Mouse (Mus musculus) limb, embryonic 15.5 days (tissue): Measurements from ENCODE around the gene Foxo1. TPM values are rescaled to one million over a fixed set of nuclear protein-coding genes. Genes with fewer than 3 reads are reported as not detected.

Source experiments
- ATAC-seq: fragments of 200-750 bp; cut with Nextera tagmentation; 2 replicates; pipeline ENCODE4 v1.8.0; 2017; ENCODE audit warnings: low read depth, moderate TSS enrichment; ENCODE audit not compliant: insufficient number of reproducible peaks, low FRiP score, low TSS enrichment
- H3K27ac ChIP-seq: fragments of 300-500 bp; sonication (generic); 2 replicates; pipeline ENCODE4 v1.5.1; 2015; ENCODE audit warnings: moderate library complexity, mild to moderate bottlenecking, inconsistent platforms
- H3K27me3 ChIP-seq: fragments of 300-500 bp; sonication (generic); 2 replicates; pipeline ENCODE4 v1.6.1; 2015; ENCODE audit warnings: inconsistent platforms
- H3K36me3 ChIP-seq: fragments of 300-500 bp; sonication (generic); 2 replicates; pipeline ENCODE4 v1.6.1; 2015; ENCODE audit warnings: inconsistent platforms
- H3K4me1 ChIP-seq: fragments of 300-500 bp; sonication (generic); 2 replicates; pipeline ENCODE4 v1.6.1; 2015; ENCODE audit warnings: inconsistent platforms
- H3K4me2 ChIP-seq: fragments of 300-500 bp; sonication (generic); 2 replicates; pipeline ENCODE4 v1.6.1; 2015; ENCODE audit warnings: mild to moderate bottlenecking, inconsistent platforms
- H3K4me3 ChIP-seq: fragments of 300-500 bp; sonication (generic); 2 replicates; pipeline ENCODE4 v1.5.1; 2015; ENCODE audit warnings: mild to moderate bottlenecking, inconsistent platforms
- H3K9ac ChIP-seq: fragments of 300-500 bp; sonication (generic); 2 replicates; pipeline ENCODE4 v1.6.1; 2015; ENCODE audit warnings: inconsistent platforms
- H3K9me3 ChIP-seq: fragments of 300-500 bp; sonication (generic); 2 replicates; pipeline ENCODE4 v1.6.1; 2016; ENCODE audit warnings: inconsistent platforms
- whole genome bisulfite sequencing: fragments of 180-500 bp; shearing (Covaris S2); methylation state at CpG from one replicate; pipeline ENCODE4 v1.1.7; 2015; 5-methylcytosine and 5-hydroxymethylcytosine counted together
- polyA plus RNA-seq: library from polyadenylated mRNA; unstranded; fragments of >200 nt; fragmentation: Nextera tagmentation; extraction: Ambion mirVana; gene quantifications from 2 replicates; pipeline ENCODE4 v1.2.1, GENCODE M21; 2015

Foxo1 gene
- polyA plus RNA-seq, 1 experiment from 2014 or later, result 5.5 TPM

- Histone ChIP-seq H3K27ac (no peak overlapping the region), H3K9ac (no peak overlapping the region), H3K4me3 (no peak overlapping the region), H3K36me3 (peaks cover 10% of the 10 kb centered on the region; the same call in 1 of the 2 replicates), H3K27me3 (no peaks in the 10 kb centered on the region), H3K9me3 (no peaks in the 10 kb centered on the region), H3K4me2 (no peak overlapping the region), H3K4me1 (peaks cover 4% of the 10 kb centered on the region)
- no peak for ATAC-seq
- WGBS, result 40% methylated on average over 10 of the region's 10 CpGs
Measured at GRCm38 (mm10) chr3:52347980-52348622, 80.0 kb downstream of the Foxo1 start.

- no peak for ATAC-seq
- Histone ChIP-seq H3K27ac (no peak overlapping the region), H3K9me3 (no peaks in the 10 kb centered on the region), H3K27me3 (no peaks in the 10 kb centered on the region), H3K4me1 (no peaks in the 10 kb centered on the region), H3K4me3 (no peak overlapping the region), H3K36me3 (peaks cover 5% of the 10 kb centered on the region; the same call in 1 of the 2 replicates), H3K9ac (no peak overlapping the region), H3K4me2 (no peak overlapping the region)
- WGBS, result 79% methylated on average over 8 of the region's 8 CpGs
Measured at GRCm38 (mm10) chr3:52350636-52351035, 82.5 kb downstream of the Foxo1 start.

GRCm38 (mm10) chr3:52351901-52352300, 83.8 kb downstream of the Foxo1 start:
- H3K4me2 ChIP-seq, result no peak overlapping the region
- WGBS, result 75% methylated on average over 9 of the region's 9 CpGs
- H3K9me3 ChIP-seq, result no peaks in the 10 kb centered on the region
- no peaks in the 10 kb centered on the region for H3K27me3 ChIP-seq
- no peaks in the 10 kb centered on the region for H3K4me1 ChIP-seq
- no peak overlapping the region for H3K9ac ChIP-seq
- ATAC-seq, result no peak
- H3K36me3 ChIP-seq, result no peaks in the 10 kb centered on the region
- no peak overlapping the region for H3K27ac ChIP-seq
- no peak overlapping the region for H3K4me3 ChIP-seq

GRCm38 (mm10) chr3:52354203-52354602, 86.1 kb downstream of the Foxo1 start:
- H3K9ac ChIP-seq, result no peak overlapping the region
- 69% methylated on average over 7 of the region's 7 CpGs for WGBS
- H3K27ac ChIP-seq, result no peak overlapping the region
- no peak overlapping the region for H3K4me2 ChIP-seq
- no peaks in the 10 kb centered on the region for H3K27me3 ChIP-seq
- no peaks in the 10 kb centered on the region for H3K4me1 ChIP-seq
- H3K9me3 ChIP-seq, result no peaks in the 10 kb centered on the region
- no peak overlapping the region for H3K4me3 ChIP-seq
- no peak for ATAC-seq
- no peaks in the 10 kb centered on the region for H3K36me3 ChIP-seq

- ATAC-seq, result no peak
- Histone ChIP-seq H3K36me3 (no peaks in the 10 kb centered on the region), H3K4me2 (no peak overlapping the region), H3K9me3 (no peaks in the 10 kb centered on the region), H3K27me3 (no peaks in the 10 kb centered on the region), H3K4me1 (no peaks in the 10 kb centered on the region), H3K4me3 (no peak overlapping the region), H3K27ac (no peak overlapping the region), H3K9ac (no peak overlapping the region)
- 79% methylated on average over 15 of the region's 15 CpGs for WGBS
Measured at GRCm38 (mm10) chr3:52357265-52357953, 89.3 kb downstream of the Foxo1 start.

GRCm38 (mm10) chr3:52364576-52364975, 96.4 kb downstream of the Foxo1 start:
- no peaks in the 10 kb centered on the region for H3K9me3 ChIP-seq
- no peak for ATAC-seq
- no peak overlapping the region for H3K9ac ChIP-seq
- no peaks in the 10 kb centered on the region for H3K36me3 ChIP-seq
- H3K4me3 ChIP-seq, result no peak overlapping the region
- 66% methylated on average over 6 of the region's 6 CpGs for WGBS
- H3K27ac ChIP-seq, result no peak overlapping the region
- H3K27me3 ChIP-seq, result no peaks in the 10 kb centered on the region
- H3K4me2 ChIP-seq, result no peak overlapping the region
- no peaks in the 10 kb centered on the region for H3K4me1 ChIP-seq

GRCm38 (mm10) chr3:52369204-52369603, 101.1 kb downstream of the Foxo1 start:
- Histone ChIP-seq H3K27me3 (no peaks in the 10 kb centered on the region), H3K4me3 (no peak overlapping the region), H3K9me3 (no peaks in the 10 kb centered on the region), H3K4me1 (no peaks in the 10 kb centered on the region), H3K27ac (no peak overlapping the region), H3K9ac (no peak overlapping the region), H3K4me2 (no peak overlapping the region), H3K36me3 (no peaks in the 10 kb centered on the region)
- WGBS, result 79% methylated on average over 9 of the region's 9 CpGs
- no peak for ATAC-seq

GRCm38 (mm10) chr3:52369881-52370428, 101.8 kb downstream of the Foxo1 start:
- no peak overlapping the region for H3K9ac ChIP-seq
- H3K36me3 ChIP-seq, result no peaks in the 10 kb centered on the region
- 76% methylated on average over 7 of the region's 7 CpGs for WGBS
- no peak overlapping the region for H3K27ac ChIP-seq
- H3K4me2 ChIP-seq, result no peak overlapping the region
- no peaks in the 10 kb centered on the region for H3K4me1 ChIP-seq
- ATAC-seq, result no peak
- H3K27me3 ChIP-seq, result no peaks in the 10 kb centered on the region
- no peak overlapping the region for H3K4me3 ChIP-seq
- no peaks in the 10 kb centered on the region for H3K9me3 ChIP-seq

GRCm38 (mm10) chr3:52376974-52377373, 108.8 kb downstream of the Foxo1 start:
- H3K4me2 ChIP-seq, result no peak overlapping the region
- H3K27ac ChIP-seq, result no peak overlapping the region
- ATAC-seq, result no peak
- H3K4me1 ChIP-seq, result no peaks in the 10 kb centered on the region
- H3K36me3 ChIP-seq, result no peaks in the 10 kb centered on the region
- no peak overlapping the region for H3K4me3 ChIP-seq
- no peak overlapping the region for H3K9ac ChIP-seq
- H3K27me3 ChIP-seq, result no peaks in the 10 kb centered on the region
- H3K9me3 ChIP-seq, result no peaks in the 10 kb centered on the region
- 52% methylated on average over 5 of the region's 5 CpGs for WGBS

GRCm38 (mm10) chr3:52383351-52383750, 115.2 kb downstream of the Foxo1 start:
- H3K27ac ChIP-seq, result no peak overlapping the region
- no peaks in the 10 kb centered on the region for H3K36me3 ChIP-seq
- ATAC-seq, result no peak
- no peak overlapping the region for H3K4me3 ChIP-seq
- peaks cover 9% of the 10 kb centered on the region; the same call in 1 of the 2 replicates for H3K4me1 ChIP-seq
- no peaks in the 10 kb centered on the region for H3K27me3 ChIP-seq
- no peak overlapping the region for H3K9ac ChIP-seq
- WGBS, result 84% methylated on average over 7 of the region's 7 CpGs
- H3K4me2 ChIP-seq, result no peak overlapping the region
- no peaks in the 10 kb centered on the region for H3K9me3 ChIP-seq

GRCm38 (mm10) chr3:52386343-52386742, 118.2 kb downstream of the Foxo1 start:
- ATAC-seq, result no peak
- H3K9me3 ChIP-seq, result no peaks in the 10 kb centered on the region
- H3K36me3 ChIP-seq, result no peaks in the 10 kb centered on the region
- H3K9ac ChIP-seq, result no peak overlapping the region
- H3K4me3 ChIP-seq, result no peak overlapping the region
- no peak overlapping the region for H3K4me2 ChIP-seq
- peaks cover 9% of the 10 kb centered on the region; the same call in 1 of the 2 replicates for H3K4me1 ChIP-seq
- H3K27ac ChIP-seq, result no peak overlapping the region
- H3K27me3 ChIP-seq, result no peaks in the 10 kb centered on the region
- WGBS, result 44% methylated on average over 8 of the region's 8 CpGs

GRCm38 (mm10) chr3:52390321-52390720, 122.2 kb downstream of the Foxo1 start:
- Histone ChIP-seq H3K4me3 (no peak overlapping the region), H3K27me3 (no peaks in the 10 kb centered on the region), H3K4me1 (no peaks in the 10 kb centered on the region), H3K36me3 (no peaks in the 10 kb centered on the region), H3K9ac (no peak overlapping the region), H3K9me3 (no peaks in the 10 kb centered on the region), H3K4me2 (no peak overlapping the region), H3K27ac (no peak overlapping the region)
- no peak for ATAC-seq
- 86% methylated on average over 7 of the region's 7 CpGs for WGBS
